Mouse (Mus musculus): ENCODE measurements around the gene Clec5a. TPM values are rescaled to one million over a fixed set of nuclear protein-coding genes. Genes with fewer than 3 reads are reported as not detected.

Gene Clec5a
- 0.74 and 1.5 TPM in 2 replicates for polyA plus RNA-seq (2014; fragmentation: Nextera tagmentation; extraction: Ambion mirVana)

- WGBS: 83% methylated on average over 5 of the region's 5 CpGs
- no peak for DNase-seq (ENCODE audit: low spot score)
- no peak within 1 kb of the TSS for H3K4me2 ChIP-seq (ENCODE audit: low read depth, low read length)
- H3K4me1 ChIP-seq (ENCODE audit: control insufficient read depth, insufficient read depth, low read length): no peaks in the 10 kb centered on the region
- no peak within 1 kb of the TSS for H3K27ac ChIP-seq (replicated peaks; ENCODE audit: low read depth, low read length)
- H3K9me3 ChIP-seq (replicated peaks; ENCODE audit: control insufficient read depth, low read length): no peaks in the 10 kb centered on the region
- H3K36me3 ChIP-seq (replicated peaks; ENCODE audit: control insufficient read depth, insufficient read depth, low read depth, low read length): no peaks in the 10 kb centered on the region
- H3K9ac ChIP-seq (replicated peaks; ENCODE audit: low read length): no peak within 1 kb of the TSS
- no peak within 1 kb of the TSS for H3K4me3 ChIP-seq (ENCODE audit: low read depth, low read length)
- ATAC-seq (replicated peaks; ENCODE audit: insufficient number of reproducible peaks, low FRiP score, low TSS enrichment, low read depth): no peak
- no peaks in the 10 kb centered on the region for H3K27me3 ChIP-seq (ENCODE audit: control insufficient read depth, insufficient read depth, low read length)
These were observed at the start of gene Clec5a for GRCm38 (mm10) chr6:40585645-40586044. Gene Clec5a (minus strand): TSS chr6:40585821.

GRCm38 (mm10) chr6:40634640-40635071 is 49.0 kb upstream of the Clec5a start:
- Histone ChIP-seq H3K9ac (replicated peaks; ENCODE audit: low read length) (no peak overlapping the region), H3K36me3 (replicated peaks; ENCODE audit: control insufficient read depth, insufficient read depth, low read depth, low read length) (no peaks in the 10 kb centered on the region)
- WGBS: 96% methylated on average over 1 of the region's 1 CpGs

DNA sequence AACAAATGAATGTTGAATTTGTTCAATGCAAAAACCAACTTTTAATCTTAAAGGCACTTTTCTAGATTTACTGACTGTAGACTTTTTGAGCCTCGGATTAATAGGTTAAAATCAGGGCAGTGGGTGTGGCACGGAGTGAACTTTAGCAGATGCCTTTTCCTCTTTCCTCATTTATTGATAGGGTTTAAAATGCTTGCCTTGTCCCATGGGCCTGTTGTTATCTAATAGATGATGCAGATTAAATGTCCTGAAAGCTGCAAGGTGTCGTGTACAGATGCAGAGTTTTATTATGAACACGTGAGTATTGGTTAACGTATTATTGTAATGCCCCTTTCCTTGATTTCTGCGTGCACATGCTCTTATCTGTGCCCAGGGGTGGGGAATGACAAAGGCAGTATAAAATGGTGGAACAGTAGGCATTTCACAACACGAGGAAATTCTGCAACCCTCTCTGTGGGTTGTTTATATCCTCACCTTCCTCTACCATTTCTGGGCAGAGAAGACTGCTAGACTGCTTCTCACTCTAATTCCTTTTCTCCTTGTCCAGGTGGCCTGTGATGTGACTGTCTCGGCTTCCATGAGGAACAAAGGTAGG is 42.9 kb upstream of the Clec5a start, which contains the start of gene Mgam:
Gene Mgam, plus strand, starts transcription at position 426 of the 595 bp plus-strand sequence.
- ATAC-seq (replicated peaks; ENCODE audit: insufficient number of reproducible peaks, low FRiP score, low TSS enrichment, low read depth) (no peak), DNase-seq (ENCODE audit: low spot score) (no peak)
- no peaks in the 10 kb centered on the region for H3K9me3 ChIP-seq (replicated peaks; ENCODE audit: control insufficient read depth, low read length)
- H3K9ac ChIP-seq (replicated peaks; ENCODE audit: low read length): no peak within 1 kb of the TSS
- no peak within 1 kb of the TSS for H3K27ac ChIP-seq (replicated peaks; ENCODE audit: low read depth, low read length)
- H3K27me3 ChIP-seq (ENCODE audit: control insufficient read depth, insufficient read depth, low read length): no peaks in the 10 kb centered on the region
- no peaks in the 10 kb centered on the region for H3K4me1 ChIP-seq (ENCODE audit: control insufficient read depth, insufficient read depth, low read length)
- no peak within 1 kb of the TSS for H3K4me2 ChIP-seq (ENCODE audit: low read depth, low read length)
- WGBS: 86% methylated on average over 8 of the region's 8 CpGs
- no peak within 1 kb of the TSS for H3K4me3 ChIP-seq (ENCODE audit: low read depth, low read length)
- no peaks in the 10 kb centered on the region for H3K36me3 ChIP-seq (replicated peaks; ENCODE audit: control insufficient read depth, insufficient read depth, low read depth, low read length)

More at GRCm38 (mm10) chr6:40634640-40635071, 49.0 kb upstream of the Clec5a start:
- H3K4me1 ChIP-seq (ENCODE audit: control insufficient read depth, insufficient read depth, low read length): no peaks in the 10 kb centered on the region
- H3K4me2 ChIP-seq (ENCODE audit: low read depth, low read length): no peak overlapping the region
- ATAC-seq (replicated peaks; ENCODE audit: insufficient number of reproducible peaks, low FRiP score, low TSS enrichment, low read depth) (no peak), DNase-seq (ENCODE audit: low spot score) (no peak)
- no peaks in the 10 kb centered on the region for H3K27me3 ChIP-seq (ENCODE audit: control insufficient read depth, insufficient read depth, low read length)
- H3K4me3 ChIP-seq (ENCODE audit: low read depth, low read length): no peak overlapping the region
- H3K27ac ChIP-seq (replicated peaks; ENCODE audit: low read depth, low read length): no peak overlapping the region
- H3K9me3 ChIP-seq (replicated peaks; ENCODE audit: control insufficient read depth, low read length): no peaks in the 10 kb centered on the region

DNA sequence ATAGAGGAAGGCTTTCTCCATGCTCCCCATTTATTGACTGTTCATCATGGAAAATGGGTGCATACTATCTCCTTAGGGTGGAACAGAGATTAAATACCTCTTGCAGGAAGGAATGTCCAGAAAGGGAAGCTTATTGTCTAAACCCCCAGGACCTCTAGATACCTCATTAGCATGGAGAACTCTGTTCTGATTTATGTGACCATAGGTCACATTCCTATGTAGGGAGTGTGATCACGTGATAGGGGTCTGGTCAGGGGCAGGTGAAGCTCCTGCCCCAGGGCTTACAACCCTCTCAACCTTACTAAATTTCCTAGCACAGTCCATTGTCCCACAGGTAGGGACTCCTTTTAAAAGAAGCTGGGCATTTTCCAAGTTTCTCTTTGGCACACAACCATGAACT is 40.5 kb upstream of the Clec5a start:
- WGBS: 57% methylated on average over 1 of the region's 1 CpGs
- Histone ChIP-seq H3K4me3 (ENCODE audit: low read depth, low read length) (no peak overlapping the region), H3K36me3 (replicated peaks; ENCODE audit: control insufficient read depth, insufficient read depth, low read depth, low read length) (no peaks in the 10 kb centered on the region), H3K27me3 (ENCODE audit: control insufficient read depth, insufficient read depth, low read length) (no peaks in the 10 kb centered on the region), H3K4me1 (ENCODE audit: control insufficient read depth, insufficient read depth, low read length) (no peaks in the 10 kb centered on the region), H3K4me2 (ENCODE audit: low read depth, low read length) (no peak overlapping the region), H3K27ac (replicated peaks; ENCODE audit: low read depth, low read length) (no peak overlapping the region), H3K9me3 (replicated peaks; ENCODE audit: control insufficient read depth, low read length) (no peaks in the 10 kb centered on the region), H3K9ac (replicated peaks; ENCODE audit: low read length) (no peak overlapping the region)
- no peak for ATAC-seq (replicated peaks; ENCODE audit: insufficient number of reproducible peaks, low FRiP score, low TSS enrichment, low read depth)
- DNase-seq (ENCODE audit: low spot score): no peak

GRCm38 (mm10) chr6:40617965-40618364 is 32.3 kb upstream of the Clec5a start:
- DNase-seq (ENCODE audit: low spot score) (peak; percentile 81), ATAC-seq (replicated peaks; ENCODE audit: insufficient number of reproducible peaks, low FRiP score, low TSS enrichment, low read depth) (no peak)
- H3K27ac ChIP-seq (replicated peaks; ENCODE audit: low read depth, low read length): no peak overlapping the region
- H3K4me1 ChIP-seq (ENCODE audit: control insufficient read depth, insufficient read depth, low read length): no peaks in the 10 kb centered on the region
- H3K9ac ChIP-seq (replicated peaks; ENCODE audit: low read length): no peak overlapping the region
- H3K9me3 ChIP-seq (replicated peaks; ENCODE audit: control insufficient read depth, low read length): no peaks in the 10 kb centered on the region
- H3K4me2 ChIP-seq (ENCODE audit: low read depth, low read length): no peak overlapping the region
- H3K27me3 ChIP-seq (ENCODE audit: control insufficient read depth, insufficient read depth, low read length): no peaks in the 10 kb centered on the region
- 22% methylated on average over 2 of the region's 2 CpGs for WGBS
- no peaks in the 10 kb centered on the region for H3K36me3 ChIP-seq (replicated peaks; ENCODE audit: control insufficient read depth, insufficient read depth, low read depth, low read length)
- H3K4me3 ChIP-seq (ENCODE audit: low read depth, low read length): no peak overlapping the region

- Histone ChIP-seq H3K36me3 (replicated peaks; ENCODE audit: control insufficient read depth, insufficient read depth, low read depth, low read length) (no peaks in the 10 kb centered on the region), H3K4me3 (ENCODE audit: low read depth, low read length) (no peak within 1 kb of the TSS), H3K4me1 (ENCODE audit: control insufficient read depth, insufficient read depth, low read length) (no peaks in the 10 kb centered on the region), H3K4me2 (ENCODE audit: low read depth, low read length) (no peak within 1 kb of the TSS), H3K27me3 (ENCODE audit: control insufficient read depth, insufficient read depth, low read length) (no peaks in the 10 kb centered on the region), H3K9me3 (replicated peaks; ENCODE audit: control insufficient read depth, low read length) (no peaks in the 10 kb centered on the region), H3K27ac (replicated peaks; ENCODE audit: low read depth, low read length) (no peak within 1 kb of the TSS), H3K9ac (replicated peaks; ENCODE audit: low read length) (no peak within 1 kb of the TSS)
- no peak for DNase-seq (ENCODE audit: low spot score)
- WGBS: 85% methylated on average over 4 of the region's 4 CpGs
- ATAC-seq (replicated peaks; ENCODE audit: insufficient number of reproducible peaks, low FRiP score, low TSS enrichment, low read depth): no peak
These were observed 27.7 kb upstream of the Clec5a start, which contains the start of gene Tas2r138 for GRCm38 (mm10) chr6:40613260-40613852. Gene Tas2r138 (minus strand): TSS chr6:40613310.

- Histone ChIP-seq H3K9ac (replicated peaks; ENCODE audit: low read length) (no peak overlapping the region), H3K36me3 (replicated peaks; ENCODE audit: control insufficient read depth, insufficient read depth, low read depth, low read length) (no peaks in the 10 kb centered on the region), H3K27ac (replicated peaks; ENCODE audit: low read depth, low read length) (no peak overlapping the region), H3K27me3 (ENCODE audit: control insufficient read depth, insufficient read depth, low read length) (no peaks in the 10 kb centered on the region), H3K9me3 (replicated peaks; ENCODE audit: control insufficient read depth, low read length) (no peaks in the 10 kb centered on the region), H3K4me2 (ENCODE audit: low read depth, low read length) (no peak overlapping the region), H3K4me3 (ENCODE audit: low read depth, low read length) (no peak overlapping the region), H3K4me1 (ENCODE audit: control insufficient read depth, insufficient read depth, low read length) (no peaks in the 10 kb centered on the region)
- DNase-seq (ENCODE audit: low spot score) (no peak), ATAC-seq (replicated peaks; ENCODE audit: insufficient number of reproducible peaks, low FRiP score, low TSS enrichment, low read depth) (no peak)
- WGBS: 86% methylated on average over 8 of the region's 8 CpGs
These were observed 24.6 kb upstream of the Clec5a start for GRCm38 (mm10) chr6:40610244-40610643.

DNA sequence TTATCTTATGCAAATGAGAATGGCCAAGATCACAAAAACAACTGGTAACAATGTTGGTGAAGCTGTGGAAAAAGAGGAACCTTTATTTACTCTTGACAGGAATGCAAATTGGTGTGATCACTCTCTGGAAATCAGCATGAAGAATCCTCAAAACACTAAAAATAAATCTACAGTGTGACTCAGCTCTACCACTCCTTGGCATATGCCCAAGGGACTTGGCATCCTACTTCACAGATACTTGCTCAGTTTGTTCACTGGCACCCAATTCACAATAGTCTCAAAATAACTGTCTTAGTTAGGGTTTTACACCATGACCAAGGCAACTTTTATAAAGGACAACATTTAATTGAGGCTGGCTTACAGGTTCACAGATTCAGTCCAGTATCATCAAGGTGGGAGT is 21.8 kb upstream of the Clec5a start:
- H3K27me3 ChIP-seq (ENCODE audit: control insufficient read depth, insufficient read depth, low read length): no peaks in the 10 kb centered on the region
- no peak overlapping the region for H3K9ac ChIP-seq (replicated peaks; ENCODE audit: low read length)
- H3K4me2 ChIP-seq (ENCODE audit: low read depth, low read length): no peak overlapping the region
- DNase-seq (ENCODE audit: low spot score) (no peak), ATAC-seq (replicated peaks; ENCODE audit: insufficient number of reproducible peaks, low FRiP score, low TSS enrichment, low read depth) (no peak)
- H3K27ac ChIP-seq (replicated peaks; ENCODE audit: low read depth, low read length): no peak overlapping the region
- H3K36me3 ChIP-seq (replicated peaks; ENCODE audit: control insufficient read depth, insufficient read depth, low read depth, low read length): no peaks in the 10 kb centered on the region
- H3K4me1 ChIP-seq (ENCODE audit: control insufficient read depth, insufficient read depth, low read length): no peaks in the 10 kb centered on the region
- H3K4me3 ChIP-seq (ENCODE audit: low read depth, low read length): no peak overlapping the region
- no peaks in the 10 kb centered on the region for H3K9me3 ChIP-seq (replicated peaks; ENCODE audit: control insufficient read depth, low read length)

Data from embryonic facial prominence, embryonic 11.5 days (tissue).